Mouse (Mus musculus): ENCODE measurements around the gene Inhbe. TPM values are rescaled to one million over a fixed set of nuclear protein-coding genes. Genes with fewer than 3 reads are reported as not detected.

The Inhbe gene
- polyA plus RNA-seq, 1 experiment from 2014 or later, result 0.09 TPM

DNA sequence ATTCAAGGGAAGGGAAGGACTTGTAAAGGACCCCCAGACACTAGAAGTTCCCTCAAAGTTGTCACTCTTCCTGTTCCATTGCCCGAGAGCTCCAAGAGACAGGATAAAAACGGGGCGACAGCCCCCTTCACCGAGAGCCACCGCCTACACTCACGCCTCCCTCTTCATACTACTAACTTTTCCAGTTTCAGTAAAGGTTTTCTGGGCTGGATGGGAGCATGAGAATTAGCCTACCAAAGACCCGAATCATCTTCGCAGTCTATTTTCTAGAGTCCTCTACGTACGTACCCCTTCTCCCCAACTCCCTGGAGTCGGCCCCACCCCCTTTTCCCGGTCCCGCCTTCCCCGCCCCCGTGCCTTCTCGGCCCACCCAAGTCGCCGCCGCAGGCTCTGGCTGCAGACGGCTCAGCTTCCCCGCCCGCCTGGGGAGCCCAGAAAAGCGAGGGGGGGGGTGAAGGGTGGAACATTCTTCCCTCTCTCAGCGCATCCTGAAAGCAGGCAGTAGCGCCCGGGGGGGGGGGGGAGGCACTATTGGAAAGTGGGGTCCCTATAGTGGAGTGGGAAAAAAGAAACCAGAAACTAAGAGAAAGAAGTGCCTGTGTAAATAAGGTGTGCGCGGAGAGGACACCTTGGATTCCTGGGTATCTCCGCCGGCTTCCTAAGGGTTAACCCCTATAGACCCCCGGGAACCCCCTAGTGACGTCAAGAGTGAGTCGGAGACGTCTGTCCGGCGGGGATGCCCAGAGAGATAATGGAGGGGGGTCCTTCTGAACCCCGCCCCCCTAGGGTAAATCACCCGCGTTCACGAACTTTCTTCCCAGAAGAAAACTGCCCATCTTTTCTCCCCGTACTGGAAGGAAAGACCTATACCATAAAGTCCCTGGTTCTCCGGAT lies 14.3 kb downstream of the Inhbe start:
- under 1% methylated on average over 39 of the region's 42 CpGs for WGBS
- H3K4me1 ChIP-seq (ENCODE audit: control insufficient read depth, insufficient read depth, low read length), result peaks cover 10% of the 10 kb centered on the region
- H3K27ac ChIP-seq (ENCODE audit: low read depth, low read length), result peak overlapping the region; percentile 12; the same call in 1 of the 2 replicates

DNA sequence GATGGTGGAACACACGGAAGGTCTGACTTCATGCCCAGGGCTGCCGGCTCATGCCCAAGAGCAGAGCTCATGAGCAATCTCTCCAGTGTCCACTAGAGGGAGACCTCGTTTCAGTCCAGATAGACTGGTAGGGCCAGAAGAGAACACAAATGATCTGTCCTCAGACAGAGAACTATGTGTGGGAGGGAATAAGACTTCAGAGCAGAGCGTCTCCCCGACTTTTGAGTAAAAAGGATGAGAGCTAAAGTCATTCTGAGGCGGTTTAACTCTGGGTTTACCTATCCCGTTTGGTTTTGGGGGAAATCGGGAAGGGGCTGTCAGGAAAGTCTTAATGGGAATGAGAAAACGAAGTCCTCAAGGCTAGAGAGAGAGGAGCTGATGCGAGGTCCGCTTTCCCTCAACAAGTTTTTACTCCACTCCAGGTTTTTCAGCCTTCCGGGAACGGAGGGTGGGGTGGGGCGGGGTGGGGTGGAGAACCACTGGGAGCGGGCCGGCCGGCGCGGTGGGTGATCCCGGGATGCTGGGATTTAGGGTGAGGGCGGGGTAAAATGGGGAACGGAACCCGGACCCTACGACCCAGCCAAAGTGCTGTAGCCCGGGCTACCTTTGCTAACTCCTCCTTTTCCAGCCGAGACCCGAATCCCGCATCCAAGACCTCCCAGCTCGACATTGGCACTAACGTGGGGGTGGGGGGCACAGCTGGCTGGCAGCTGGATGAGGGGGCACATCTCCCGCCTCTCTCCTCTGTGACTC lies 15.1 kb downstream of the Inhbe start:
- Histone ChIP-seq H3K4me2 (ENCODE audit: low read depth, low read length) (peak overlapping the region; percentile 55), H3K36me3 (ENCODE audit: control insufficient read depth, insufficient read depth, low read length) (no peaks in the 10 kb centered on the region), H3K4me3 (ENCODE audit: low read depth, low read length) (peak overlapping the region; percentile 28), H3K27ac (ENCODE audit: low read depth, low read length) (peak overlapping the region; percentile 12; the same call in 1 of the 2 replicates), H3K9me3 (ENCODE audit: control insufficient read depth, low read length) (no peaks in the 10 kb centered on the region), H3K4me1 (ENCODE audit: control insufficient read depth, insufficient read depth, low read length) (peaks cover 10% of the 10 kb centered on the region), H3K27me3 (ENCODE audit: control insufficient read depth, insufficient read depth, low read length) (peaks cover 6% of the 10 kb centered on the region), H3K9ac (replicated peaks; ENCODE audit: low read depth, low read length) (no peak overlapping the region)
- ATAC-seq (ENCODE audit: low read depth), result peak; percentile 80; the same call in 1 of the 2 replicates
- WGBS, result under 1% methylated on average over 30 of the region's 31 CpGs

More for the DNA sequence above, 14.3 kb downstream of the Inhbe start:
- Histone ChIP-seq H3K27me3 (ENCODE audit: control insufficient read depth, insufficient read depth, low read length) (peaks cover 6% of the 10 kb centered on the region), H3K36me3 (ENCODE audit: control insufficient read depth, insufficient read depth, low read length) (no peaks in the 10 kb centered on the region), H3K4me3 (ENCODE audit: low read depth, low read length) (peak overlapping the region; percentile 28), H3K9me3 (ENCODE audit: control insufficient read depth, low read length) (no peaks in the 10 kb centered on the region), H3K4me2 (ENCODE audit: low read depth, low read length) (peak overlapping the region; percentile 55), H3K9ac (replicated peaks; ENCODE audit: low read depth, low read length) (no peak overlapping the region)
- no peak for ATAC-seq (ENCODE audit: low read depth)

DNA sequence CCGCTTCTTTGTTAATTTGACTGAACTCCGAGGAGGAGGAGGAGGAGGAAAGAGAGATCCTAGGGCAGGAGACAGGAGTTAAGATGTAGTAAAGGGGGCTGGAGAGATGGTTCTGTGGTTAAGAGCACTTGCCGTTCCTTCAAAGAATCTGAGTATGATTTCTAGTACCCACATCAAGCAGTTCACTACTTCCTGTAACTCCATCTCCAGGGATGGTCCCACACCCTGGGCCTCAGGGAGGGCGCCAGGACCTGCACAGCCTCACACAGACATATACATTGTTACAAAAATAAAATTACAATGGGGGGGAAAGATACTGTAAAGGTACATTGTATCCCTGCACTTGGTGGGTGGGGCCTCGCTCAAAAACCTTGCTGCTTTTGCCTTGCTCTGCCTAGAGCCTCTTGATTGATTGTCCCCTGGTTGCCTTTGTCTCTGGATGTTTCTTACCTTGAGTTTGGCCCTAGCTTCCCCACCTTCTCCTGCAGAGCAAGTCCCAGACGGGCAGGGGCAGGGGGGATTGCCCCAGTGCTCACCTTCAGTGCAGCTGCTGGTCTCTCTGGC lies 16.6 kb downstream of the Inhbe start:
- peaks cover 10% of the 10 kb centered on the region for H3K4me1 ChIP-seq (ENCODE audit: control insufficient read depth, insufficient read depth, low read length)
- no peak overlapping the region for H3K27ac ChIP-seq (ENCODE audit: low read depth, low read length)
- no peak overlapping the region for H3K9ac ChIP-seq (replicated peaks; ENCODE audit: low read depth, low read length)
- H3K9me3 ChIP-seq (ENCODE audit: control insufficient read depth, low read length), result no peaks in the 10 kb centered on the region
- peaks cover 6% of the 10 kb centered on the region for H3K27me3 ChIP-seq (ENCODE audit: control insufficient read depth, insufficient read depth, low read length)
- 80% methylated on average over 6 of the region's 6 CpGs for WGBS
- no peaks in the 10 kb centered on the region for H3K36me3 ChIP-seq (ENCODE audit: control insufficient read depth, insufficient read depth, low read length)
- H3K4me3 ChIP-seq (ENCODE audit: low read depth, low read length), result no peak overlapping the region
- no peak overlapping the region for H3K4me2 ChIP-seq (ENCODE audit: low read depth, low read length)
- ATAC-seq (ENCODE audit: low read depth), result no peak

DNA sequence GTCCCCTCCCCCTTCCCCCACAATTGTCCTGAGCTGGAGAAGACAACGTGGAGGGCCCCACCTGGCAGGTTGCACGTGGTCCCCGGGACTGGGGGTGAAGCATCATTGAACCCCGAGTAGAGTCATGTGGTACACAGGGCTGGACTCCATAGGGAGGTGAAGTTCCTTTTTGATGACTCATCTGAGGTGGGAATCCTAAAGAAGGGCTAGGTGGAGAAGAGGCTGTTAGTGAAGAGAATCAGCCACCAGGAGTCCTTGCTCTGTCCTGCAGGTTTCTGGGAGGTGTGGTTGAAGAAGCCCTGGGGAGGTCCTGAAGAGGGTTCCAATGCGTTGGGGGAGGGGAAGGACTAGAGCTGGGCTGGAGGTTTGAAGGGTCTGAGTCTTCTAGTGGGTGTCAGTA lies 17.3 kb downstream of the Inhbe start:
- H3K4me3 ChIP-seq (ENCODE audit: low read depth, low read length), result no peak overlapping the region
- no peak for ATAC-seq (ENCODE audit: low read depth)
- H3K27ac ChIP-seq (ENCODE audit: low read depth, low read length), result no peak overlapping the region

DNA sequence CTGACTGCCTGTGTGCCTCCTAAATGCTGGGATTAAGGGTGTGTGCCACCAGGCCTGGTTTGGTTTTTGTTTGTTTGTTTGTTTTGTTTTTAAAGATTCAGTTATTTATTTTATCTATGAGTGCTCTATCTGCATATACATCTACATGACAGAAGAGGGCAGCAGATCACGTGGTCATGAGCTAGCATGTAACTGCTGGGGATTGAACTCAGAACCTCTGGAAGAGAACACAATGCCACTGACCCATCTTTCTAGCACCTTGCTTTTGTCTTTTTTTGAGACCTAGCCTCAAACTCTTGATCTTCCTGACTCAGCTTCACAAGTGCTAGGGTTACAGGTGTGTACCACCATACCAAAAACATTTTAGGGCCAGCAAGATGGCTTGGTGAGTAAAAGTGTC lies 18.9 kb downstream of the Inhbe start:
- H3K4me1 ChIP-seq (ENCODE audit: control insufficient read depth, insufficient read depth, low read length), result peaks cover 5% of the 10 kb centered on the region
- 81% methylated on average over 1 of the region's 1 CpGs for WGBS
- no peak for ATAC-seq (ENCODE audit: low read depth)
- H3K27me3 ChIP-seq (ENCODE audit: control insufficient read depth, insufficient read depth, low read length), result peaks cover 2% of the 10 kb centered on the region; the same call in 1 of the 2 replicates
- H3K36me3 ChIP-seq (ENCODE audit: control insufficient read depth, insufficient read depth, low read length), result no peaks in the 10 kb centered on the region
- H3K9me3 ChIP-seq (ENCODE audit: control insufficient read depth, low read length), result no peaks in the 10 kb centered on the region
- H3K9ac ChIP-seq (replicated peaks; ENCODE audit: low read depth, low read length), result no peak overlapping the region
- no peak overlapping the region for H3K27ac ChIP-seq (ENCODE audit: low read depth, low read length)
- H3K4me2 ChIP-seq (ENCODE audit: low read depth, low read length), result no peak overlapping the region
- H3K4me3 ChIP-seq (ENCODE audit: low read depth, low read length), result no peak overlapping the region

More for the DNA sequence above, 17.3 kb downstream of the Inhbe start:
- H3K27me3 ChIP-seq (ENCODE audit: control insufficient read depth, insufficient read depth, low read length), result peaks cover 6% of the 10 kb centered on the region
- H3K9me3 ChIP-seq (ENCODE audit: control insufficient read depth, low read length), result no peaks in the 10 kb centered on the region
- H3K4me1 ChIP-seq (ENCODE audit: control insufficient read depth, insufficient read depth, low read length), result peaks cover 10% of the 10 kb centered on the region
- no peaks in the 10 kb centered on the region for H3K36me3 ChIP-seq (ENCODE audit: control insufficient read depth, insufficient read depth, low read length)
- 77% methylated on average over 5 of the region's 5 CpGs for WGBS
- no peak overlapping the region for H3K9ac ChIP-seq (replicated peaks; ENCODE audit: low read depth, low read length)
- no peak overlapping the region for H3K4me2 ChIP-seq (ENCODE audit: low read depth, low read length)

DNA sequence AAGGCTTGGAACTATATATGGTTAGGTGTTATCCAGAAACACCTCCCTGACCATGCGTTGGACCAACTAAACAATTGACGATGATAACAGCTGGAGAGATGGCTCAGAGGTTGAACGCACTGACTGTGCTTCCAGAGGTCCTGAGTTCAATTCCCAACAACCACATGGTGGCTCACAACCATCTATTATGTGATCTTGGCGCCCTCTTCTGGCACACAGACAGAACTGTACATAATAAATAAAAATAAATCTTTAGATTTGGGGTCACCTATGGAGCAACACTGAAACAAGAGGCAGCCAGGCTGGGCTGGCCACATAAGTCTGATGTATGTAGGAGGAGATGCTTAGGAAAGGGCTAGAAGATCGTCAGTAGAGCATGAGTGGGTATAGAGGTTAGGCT lies 21.1 kb downstream of the Inhbe start:
- Histone ChIP-seq H3K36me3 (ENCODE audit: control insufficient read depth, insufficient read depth, low read length) (no peaks in the 10 kb centered on the region), H3K4me3 (ENCODE audit: low read depth, low read length) (no peak overlapping the region), H3K9me3 (ENCODE audit: control insufficient read depth, low read length) (no peaks in the 10 kb centered on the region), H3K4me2 (ENCODE audit: low read depth, low read length) (no peak overlapping the region), H3K27me3 (ENCODE audit: control insufficient read depth, insufficient read depth, low read length) (no peaks in the 10 kb centered on the region), H3K4me1 (ENCODE audit: control insufficient read depth, insufficient read depth, low read length) (no peaks in the 10 kb centered on the region), H3K9ac (replicated peaks; ENCODE audit: low read depth, low read length) (no peak overlapping the region), H3K27ac (ENCODE audit: low read depth, low read length) (no peak overlapping the region)
- WGBS, result 78% methylated on average over 5 of the region's 5 CpGs
- no peak for ATAC-seq (ENCODE audit: low read depth)

DNA sequence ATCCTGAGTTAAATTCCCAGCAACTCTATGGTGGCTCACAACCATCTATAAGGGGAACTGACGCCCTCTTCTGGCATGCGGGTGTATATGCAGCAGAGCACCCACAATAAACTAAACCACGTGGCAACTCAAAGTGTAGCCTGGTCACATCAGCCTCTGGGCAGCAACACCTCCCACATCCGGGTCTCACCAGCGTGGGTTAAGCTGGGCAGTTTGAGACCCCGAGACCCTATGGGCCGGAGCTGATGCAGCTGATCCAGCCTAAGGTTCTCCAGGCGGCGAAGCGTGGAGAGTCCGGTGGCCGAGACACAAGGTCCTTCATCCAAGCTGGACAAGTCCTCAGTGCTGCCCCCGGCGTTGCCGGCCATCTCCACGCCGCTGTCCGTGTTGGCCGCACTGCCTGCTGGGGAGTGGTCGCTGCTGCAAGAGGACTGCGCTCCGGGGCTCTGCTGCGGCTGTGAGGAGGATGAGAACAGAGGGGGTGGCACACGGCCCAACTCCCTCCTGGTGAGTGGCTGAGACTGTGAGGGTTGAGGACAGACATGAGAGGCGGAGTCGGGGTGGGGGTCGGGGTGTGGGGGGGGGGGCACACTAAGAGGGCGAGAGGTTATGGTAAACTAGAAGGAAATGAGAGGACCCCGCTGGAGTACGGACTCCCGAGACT lies 21.9 kb downstream of the Inhbe start:
- no peaks in the 10 kb centered on the region for H3K36me3 ChIP-seq (ENCODE audit: control insufficient read depth, insufficient read depth, low read length)
- no peak for ATAC-seq (ENCODE audit: low read depth)
- H3K4me2 ChIP-seq (ENCODE audit: low read depth, low read length), result no peak overlapping the region
- 34% methylated on average over 31 of the region's 31 CpGs for WGBS
- no peaks in the 10 kb centered on the region for H3K4me1 ChIP-seq (ENCODE audit: control insufficient read depth, insufficient read depth, low read length)
- peaks cover 2% of the 10 kb centered on the region; the same call in 1 of the 2 replicates for H3K27me3 ChIP-seq (ENCODE audit: control insufficient read depth, insufficient read depth, low read length)
- no peak overlapping the region for H3K4me3 ChIP-seq (ENCODE audit: low read depth, low read length)
- no peak overlapping the region for H3K27ac ChIP-seq (ENCODE audit: low read depth, low read length)
- no peaks in the 10 kb centered on the region for H3K9me3 ChIP-seq (ENCODE audit: control insufficient read depth, low read length)
- H3K9ac ChIP-seq (replicated peaks; ENCODE audit: low read depth, low read length), result no peak overlapping the region; the same call in 1 of the 2 replicates

DNA sequence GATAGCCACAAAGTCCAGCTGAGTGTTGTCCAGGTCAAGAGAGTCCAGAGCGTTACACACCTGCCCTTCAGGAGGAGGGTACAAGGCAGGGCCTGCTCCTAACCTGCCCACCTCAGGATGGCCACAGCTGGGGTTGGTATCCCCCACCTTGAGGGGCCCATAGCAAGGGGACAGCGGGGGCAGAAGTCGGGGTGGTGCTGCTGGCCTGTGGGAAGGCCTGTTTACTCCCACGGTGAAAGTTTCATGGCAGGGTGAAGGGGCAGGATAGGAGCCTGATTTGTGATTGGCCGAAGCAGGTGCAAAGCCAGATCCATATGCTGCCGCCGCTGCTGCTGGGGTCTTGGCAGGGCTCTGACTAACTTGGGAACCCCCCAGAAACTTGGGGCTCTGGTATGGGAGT lies 24.0 kb downstream of the Inhbe start:
- no peaks in the 10 kb centered on the region for H3K36me3 ChIP-seq (ENCODE audit: control insufficient read depth, insufficient read depth, low read length)
- H3K4me1 ChIP-seq (ENCODE audit: control insufficient read depth, insufficient read depth, low read length), result peaks cover 10% of the 10 kb centered on the region; the same call in 1 of the 2 replicates
- H3K4me3 ChIP-seq (ENCODE audit: low read depth, low read length), result no peak overlapping the region
- peaks cover 20% of the 10 kb centered on the region for H3K27me3 ChIP-seq (ENCODE audit: control insufficient read depth, insufficient read depth, low read length)
- ATAC-seq (ENCODE audit: low read depth), result no peak
- no peaks in the 10 kb centered on the region for H3K9me3 ChIP-seq (ENCODE audit: control insufficient read depth, low read length)
- no peak overlapping the region for H3K9ac ChIP-seq (replicated peaks; ENCODE audit: low read depth, low read length)
- WGBS, result 84% methylated on average over 7 of the region's 7 CpGs
- no peak overlapping the region for H3K4me2 ChIP-seq (ENCODE audit: low read depth, low read length)
- H3K27ac ChIP-seq (ENCODE audit: low read depth, low read length), result no peak overlapping the region

Measured in neural tube, embryonic 14.5 days (tissue).